Mouse (Mus musculus) cerebellum, adult 2 months (tissue): ENCODE measurements around the gene Nfkb1. TPM values are rescaled to one million over a fixed set of nuclear protein-coding genes. Genes with fewer than 3 reads are reported as not detected.

Experiments
- DNase-seq, 2 experiments: peaks; one replicate each; pipeline ENCODE4 v3.0.0; 2021
- H3K27ac ChIP-seq: fragments of 200-500 bp; 2 replicates; pipeline ENCODE4 v1.5.1; 2012; ENCODE audit warnings: low read length, control low read depth, inconsistent platforms; ENCODE audit not compliant: insufficient read depth
- H3K27me3 ChIP-seq: fragments of 200-500 bp; 2 replicates; pipeline ENCODE4 v1.6.1; 2012; ENCODE audit warnings: inconsistent platforms, mild to moderate bottlenecking, low read length, moderate library complexity; ENCODE audit not compliant: control insufficient read depth, insufficient read depth
- H3K4me1 ChIP-seq: fragments of 200-500 bp; 2 replicates; pipeline ENCODE4 v1.6.1; 2011; ENCODE audit warnings: low read length; ENCODE audit not compliant: control insufficient read depth, insufficient read depth
- H3K4me3 ChIP-seq: fragments of 200-500 bp; replicated peaks from 2 replicates; pipeline ENCODE3; 2011; ENCODE audit warnings: mild to moderate bottlenecking, low read depth, low read length, control low read depth; ENCODE audit not compliant: insufficient read depth
- CTCF ChIP-seq: fragments of 200-500 bp; IDR thresholded peaks from 2 replicates; pipeline ENCODE4 v1.5.1; 2011; ENCODE audit warnings: low read depth, mild to moderate bottlenecking, control low read depth, low read length, moderate library complexity, borderline replicate concordance; ENCODE audit not compliant: insufficient read depth
- POLR2A ChIP-seq: fragments of 200-500 bp; IDR thresholded peaks from 2 replicates; pipeline ENCODE4 v1.6.1; 2011; ENCODE audit warnings: low read length, control low read depth, borderline replicate concordance; ENCODE audit not compliant: insufficient read depth
- WGBS: fragments of 180-500 bp; shearing (Covaris S2); methylation state at CpG from one replicate; pipeline ENCODE4 v1.1.7; 2018; 5-methylcytosine and 5-hydroxymethylcytosine counted together
- polyA plus RNA-seq: library from polyadenylated mRNA; depleted of rRNA; stranded (reverse); fragments of >200 nt; gene quantifications from 2 replicates; pipeline ENCODE4 v1.2.3, GENCODE M21; 2012

Nfkb1 gene
- polyA plus RNA-seq, 1 experiment: 32.7 TPM

DNA sequence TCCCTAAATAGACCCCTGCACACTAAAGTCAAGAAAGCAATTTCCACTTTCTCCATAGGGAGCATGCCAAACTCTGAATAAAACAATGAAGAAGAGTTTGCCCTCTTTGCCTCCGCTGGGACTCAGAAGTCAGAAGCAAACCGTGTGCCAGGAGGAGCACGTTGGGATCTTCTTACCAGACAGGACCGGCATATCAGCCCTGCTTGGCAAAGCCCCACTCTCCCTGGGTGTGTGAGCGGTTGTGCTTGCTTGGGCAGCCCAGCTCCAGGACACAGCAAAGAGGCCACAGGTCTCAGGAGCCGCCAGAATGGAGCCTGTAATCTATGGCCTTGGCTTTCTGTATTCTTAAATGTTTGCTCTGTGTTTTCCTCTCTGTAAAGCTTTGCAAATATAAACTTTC is 37.6 kb upstream of the Nfkb1 start:
- Histone ChIP-seq H3K4me1 (peaks cover 3% of the 10 kb centered on the region; the same call in 1 of the 2 replicates), H3K27me3 (no peaks in the 10 kb centered on the region), H3K27ac (no peak overlapping the region), H3K4me3 (no peak overlapping the region)
- WGBS: 45% methylated on average over 6 of the region's 6 CpGs
- DNase-seq: no peak
- TF ChIP-seq CTCF (no peak), POLR2A (no peak)

DNA sequence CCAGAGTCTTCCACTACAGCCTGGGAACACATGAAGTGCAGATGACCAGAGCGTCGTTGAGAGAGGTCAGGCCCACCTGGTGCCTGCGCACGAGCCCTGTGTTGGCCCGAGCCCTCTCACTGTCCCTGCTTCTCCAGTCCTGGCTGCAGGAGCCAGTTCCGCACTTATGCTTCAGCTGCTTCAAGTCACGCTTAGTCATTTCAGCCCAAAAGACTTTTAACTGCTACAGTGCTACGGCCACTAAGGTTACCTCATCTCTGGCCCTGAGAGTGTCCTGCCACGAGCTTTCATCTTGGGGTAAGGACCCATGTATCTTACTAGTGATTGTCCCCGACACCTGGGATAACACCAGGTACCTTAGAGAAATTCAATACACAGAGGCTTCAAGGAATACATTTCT is 36.0 kb upstream of the Nfkb1 start:
- no peaks in the 10 kb centered on the region for H3K27me3 ChIP-seq
- WGBS: 71% methylated on average over 10 of the region's 10 CpGs
- no peak for DNase-seq
- H3K27ac ChIP-seq: no peak overlapping the region
- peaks cover 3% of the 10 kb centered on the region; the same call in 1 of the 2 replicates for H3K4me1 ChIP-seq
- no peak overlapping the region for H3K4me3 ChIP-seq
- no peak for TF ChIP-seq CTCF
- no peak for TF ChIP-seq POLR2A

DNA sequence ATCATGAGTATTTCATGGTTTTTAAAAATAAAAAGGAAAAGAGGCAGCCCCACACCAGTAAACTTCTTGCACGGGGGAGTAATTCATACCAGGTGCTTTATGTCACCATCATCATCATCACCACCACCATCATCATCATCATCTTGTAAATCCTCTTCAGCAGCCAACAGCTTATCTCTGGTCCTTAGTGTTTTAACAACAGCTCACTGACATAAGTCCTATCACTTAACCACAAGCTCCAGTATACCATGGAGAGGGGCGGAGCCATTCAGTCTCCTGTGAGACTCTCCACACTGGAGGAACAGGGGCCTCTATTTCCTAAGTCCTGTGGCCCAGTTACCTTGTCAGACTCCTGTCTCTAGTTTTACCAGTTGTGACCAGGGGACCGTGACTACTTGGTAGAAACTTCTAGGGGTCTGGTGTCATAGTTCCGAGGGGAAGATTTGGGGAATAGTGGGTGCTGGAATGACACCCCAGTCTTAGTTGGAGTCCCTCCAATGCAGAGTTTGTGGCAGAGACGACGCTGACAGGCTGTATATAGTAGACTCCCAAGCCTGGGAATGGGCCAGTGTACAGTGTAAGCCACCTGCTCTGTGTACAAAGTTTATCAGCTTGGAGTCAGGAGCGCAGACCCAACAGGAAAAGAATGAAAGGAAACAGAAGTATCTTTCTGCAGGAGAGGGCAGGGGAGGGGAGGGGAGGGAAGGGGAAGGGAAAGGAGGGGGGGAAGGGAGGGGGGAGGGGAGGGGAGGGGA is 35.4 kb upstream of the Nfkb1 start:
- no peaks in the 10 kb centered on the region for H3K27me3 ChIP-seq
- no peak for DNase-seq
- H3K27ac ChIP-seq: no peak overlapping the region
- no peak overlapping the region for H3K4me3 ChIP-seq
- TF ChIP-seq POLR2A: no peak
- no peak for TF ChIP-seq CTCF
- 73% methylated on average over 7 of the region's 7 CpGs for WGBS
- H3K4me1 ChIP-seq: peaks cover 3% of the 10 kb centered on the region; the same call in 1 of the 2 replicates

DNA sequence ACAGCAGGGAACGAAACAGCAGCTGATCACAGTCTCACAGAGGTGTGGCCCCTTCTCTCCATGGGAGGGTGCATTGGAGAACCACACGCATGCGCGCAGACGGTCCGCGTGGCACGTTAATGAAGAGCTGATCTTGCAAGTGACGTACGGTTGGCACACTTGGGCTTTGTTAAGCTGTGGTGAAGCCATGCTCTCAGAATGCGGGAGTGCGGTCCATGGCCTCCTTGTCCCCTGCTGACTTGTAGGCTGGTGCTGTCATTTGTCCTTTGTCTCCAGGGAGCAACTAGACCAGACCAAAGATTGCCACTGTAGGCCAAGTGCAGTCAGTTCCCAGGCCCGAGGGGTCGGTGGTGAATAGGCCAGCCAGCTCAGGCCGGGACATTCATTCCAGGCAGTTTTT is 34.7 kb upstream of the Nfkb1 start:
- TF ChIP-seq POLR2A (no peak), CTCF (no peak)
- Histone ChIP-seq H3K27me3 (no peaks in the 10 kb centered on the region), H3K4me1 (peaks cover 3% of the 10 kb centered on the region; the same call in 1 of the 2 replicates), H3K4me3 (no peak overlapping the region), H3K27ac (no peak overlapping the region)
- 29% methylated on average over 15 of the region's 15 CpGs for WGBS
- DNase-seq: peak; percentile 13 to 36

DNA sequence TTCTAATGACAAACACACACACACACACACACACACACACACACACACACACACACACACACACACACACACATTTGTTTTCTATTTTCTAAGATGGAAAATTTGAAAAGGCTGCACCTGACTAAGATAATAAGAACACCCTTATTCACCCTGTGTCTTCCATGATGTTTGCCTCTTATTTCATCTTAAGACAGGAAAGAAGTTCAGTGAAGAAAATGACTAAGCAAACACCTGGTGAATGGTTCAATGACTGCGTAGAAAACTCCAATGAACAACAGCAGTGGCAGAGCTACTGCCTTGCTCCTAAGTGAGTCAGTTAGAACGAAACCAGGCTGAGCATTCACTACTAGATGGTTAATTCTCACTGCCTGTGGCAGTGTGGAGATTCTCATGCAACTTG is 30.8 kb upstream of the Nfkb1 start:
- DNase-seq: no peak
- H3K27me3 ChIP-seq: no peaks in the 10 kb centered on the region
- no peak overlapping the region for H3K27ac ChIP-seq
- WGBS: 93% methylated on average over 2 of the region's 2 CpGs
- TF ChIP-seq POLR2A (no peak), CTCF (no peak)
- no peaks in the 10 kb centered on the region for H3K4me1 ChIP-seq
- H3K4me3 ChIP-seq: no peak overlapping the region

DNA sequence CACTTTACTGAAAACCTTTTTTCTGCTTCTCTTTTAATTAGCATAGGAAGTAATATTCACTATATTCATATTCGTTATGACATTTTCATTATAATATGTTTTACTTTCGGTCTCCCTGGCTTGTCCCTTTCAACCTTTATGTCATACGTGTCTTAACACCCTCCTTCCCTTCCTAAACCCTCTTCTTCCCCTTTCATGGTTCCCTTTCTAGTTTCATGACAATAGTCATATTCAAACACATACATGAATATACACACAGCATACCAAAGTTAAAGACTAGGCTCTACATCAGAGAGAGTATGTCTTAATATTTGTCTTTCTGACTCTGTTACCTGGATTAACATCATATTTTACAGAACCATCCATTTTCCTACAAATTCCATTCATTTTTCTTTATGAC is 28.6 kb upstream of the Nfkb1 start:
- Histone ChIP-seq H3K4me3 (no peak overlapping the region), H3K27ac (no peak overlapping the region), H3K27me3 (no peaks in the 10 kb centered on the region), H3K4me1 (no peaks in the 10 kb centered on the region)
- TF ChIP-seq POLR2A: no peak
- no peak for TF ChIP-seq CTCF
- 96% methylated on average over 3 of the region's 3 CpGs for WGBS
- no peak for DNase-seq

DNA sequence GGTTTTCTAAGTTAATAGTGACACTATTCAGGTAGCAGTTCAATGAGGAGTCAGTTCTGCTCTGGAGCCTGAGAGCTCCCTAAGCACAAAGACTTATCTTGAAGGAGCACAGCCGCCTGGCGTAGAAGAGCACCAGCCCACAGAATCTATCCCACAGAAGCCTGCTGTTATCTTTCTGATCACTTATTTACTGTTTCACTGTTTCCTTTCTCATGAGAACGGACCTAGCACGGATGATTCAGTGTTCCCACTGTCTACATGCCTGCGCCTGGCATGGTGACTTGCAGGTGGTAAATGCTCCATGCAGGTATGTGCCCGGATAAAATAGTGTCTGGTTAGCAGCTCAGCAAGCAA is 27.8 kb upstream of the Nfkb1 start:
- TF ChIP-seq POLR2A (no peak), CTCF (no peak)
- no peaks in the 10 kb centered on the region for H3K27me3 ChIP-seq
- H3K27ac ChIP-seq: no peak overlapping the region
- H3K4me1 ChIP-seq: no peaks in the 10 kb centered on the region
- WGBS: 89% methylated on average over 6 of the region's 6 CpGs
- DNase-seq: no peak
- H3K4me3 ChIP-seq: no peak overlapping the region

DNA sequence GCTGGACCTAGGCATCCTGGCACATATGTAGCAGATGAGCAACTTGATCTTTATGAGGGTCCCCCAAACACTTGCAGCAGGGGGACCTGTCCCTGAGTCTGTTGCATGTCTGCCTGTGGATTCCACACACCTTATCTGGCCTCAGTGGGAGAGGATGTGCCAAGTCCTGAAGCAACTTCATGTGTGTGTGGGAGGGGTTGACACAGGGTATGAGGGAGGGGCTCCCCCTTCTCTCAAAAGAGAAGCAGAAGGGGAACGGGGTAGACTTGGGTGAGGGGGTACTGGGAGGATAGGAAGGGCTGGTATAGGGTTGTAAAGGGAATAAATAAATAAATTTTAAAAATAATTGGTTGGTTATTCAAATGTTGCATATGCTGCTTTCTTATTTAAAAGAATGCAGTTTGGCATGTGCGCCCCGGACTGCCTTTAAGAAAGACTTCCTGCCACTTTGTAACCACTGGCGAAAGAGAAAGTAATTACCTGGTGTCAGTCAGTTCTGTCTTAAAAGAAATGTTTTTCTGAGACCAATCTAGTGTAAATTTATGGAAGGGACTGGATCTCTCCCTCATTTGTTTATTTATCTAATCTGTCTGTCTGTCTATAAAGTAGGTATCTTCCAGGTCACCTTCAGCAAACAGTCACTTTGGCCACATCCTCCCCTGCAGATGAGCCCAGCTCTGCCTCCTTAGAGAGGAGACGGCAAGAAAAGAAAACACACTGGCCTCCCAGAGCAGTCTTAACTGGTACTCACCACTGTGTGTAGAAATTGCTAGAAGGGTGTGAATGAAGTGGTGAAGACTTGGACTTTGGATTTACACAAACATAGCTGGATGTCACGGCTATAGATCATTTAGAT is 27.2 kb upstream of the Nfkb1 start:
- Histone ChIP-seq H3K27me3 (no peaks in the 10 kb centered on the region), H3K27ac (no peak overlapping the region), H3K4me1 (no peaks in the 10 kb centered on the region), H3K4me3 (no peak overlapping the region)
- no peak for DNase-seq
- TF ChIP-seq CTCF (no peak), POLR2A (no peak)
- WGBS: 79% methylated on average over 6 of the region's 6 CpGs
